Mouse (Mus musculus) midbrain, embryonic 10.5 days (tissue): ENCODE data around the gene Sgcb. TPM values are rescaled to one million over a fixed set of nuclear protein-coding genes. Genes with fewer than 3 reads are reported as not detected.
"Not testable (repeated sequence)": the region's sequence is repeated elsewhere in the genome, so short reads cannot be mapped to it uniquely, and the experiment has no call there.

Source experiments
- DNase-seq: peaks from one replicate; pipeline ENCODE4 v3.0.0-alpha.2; 2017; ENCODE audit warnings: low spot score
- H3K27ac ChIP-seq: fragments of 300-500 bp; sonication (generic); replicated peaks from 2 replicates; pipeline ENCODE4 v1.5.1; 2016; ENCODE audit warnings: mild to moderate bottlenecking
- H3K27me3 ChIP-seq: fragments of 300-500 bp; sonication (generic); 2 replicates; pipeline ENCODE4 v1.6.1; 2016; ENCODE audit warnings: low read depth, mild to moderate bottlenecking; ENCODE audit not compliant: poor library complexity, severe bottlenecking
- H3K36me3 ChIP-seq: fragments of 300-500 bp; sonication (generic); 2 replicates; pipeline ENCODE4 v1.6.1; 2016; ENCODE audit warnings: mild to moderate bottlenecking, moderate library complexity
- H3K4me1 ChIP-seq: fragments of 300-500 bp; sonication (generic); 2 replicates; pipeline ENCODE4 v1.6.1; 2016
- H3K4me3 ChIP-seq: fragments of 300-500 bp; sonication (generic); 2 replicates; pipeline ENCODE4 v1.5.1; 2016; ENCODE audit warnings: mild to moderate bottlenecking, moderate library complexity
- H3K9me3 ChIP-seq: fragments of 300-500 bp; sonication (generic); replicated peaks from 2 replicates; pipeline ENCODE4 v1.6.1; 2016; ENCODE audit warnings: mild to moderate bottlenecking
- WGBS: fragments of 180-500 bp; shearing (Covaris S2); methylation state at CpG from one replicate; pipeline ENCODE4 v1.1.7; 2016; 5-methylcytosine and 5-hydroxymethylcytosine counted together
- polyA plus RNA-seq: library from polyadenylated mRNA; unstranded; fragments of >200 nt; fragmentation: Nextera tagmentation; extraction: Ambion mirVana; gene quantifications from 2 replicates; pipeline ENCODE4 v1.2.1, GENCODE M21; 2016

The Sgcb gene
- polyA plus RNA-seq, 1 experiment from 2014 or later: 21.3 TPM

GRCm38 (mm10) chr5:73598943-73599695, 48.5 kb downstream of the Sgcb start:
- Histone ChIP-seq H3K27ac (peak overlapping the region; percentile 2; the same call in 1 of the 2 replicates), H3K27me3 (no peaks in the 10 kb centered on the region), H3K36me3 (no peaks in the 10 kb centered on the region), H3K4me3 (no peak overlapping the region), H3K4me1 (peaks cover 24% of the 10 kb centered on the region), H3K9me3 (no peaks in the 10 kb centered on the region)
- no peak for DNase-seq
- 71% methylated on average over 5 of the region's 5 CpGs for WGBS

GRCm38 (mm10) chr5:73587119-73587518, 60.5 kb downstream of the Sgcb start:
- no peak overlapping the region for H3K4me3 ChIP-seq

GRCm38 (mm10) chr5:73586597-73586996, 61.0 kb downstream of the Sgcb start:
- Histone ChIP-seq H3K4me3 (no peak overlapping the region), H3K27me3 (no peaks in the 10 kb centered on the region), H3K36me3 (no peaks in the 10 kb centered on the region), H3K9me3 (no peaks in the 10 kb centered on the region), H3K27ac (no peak overlapping the region), H3K4me1 (peaks cover 8% of the 10 kb centered on the region; the same call in 1 of the 2 replicates)
- DNase-seq: no peak
- WGBS: 78% methylated on average over 4 of the region's 4 CpGs

More at GRCm38 (mm10) chr5:73587119-73587518, 60.5 kb downstream of the Sgcb start:
- H3K27me3 ChIP-seq: no peaks in the 10 kb centered on the region
- H3K27ac ChIP-seq: no peak overlapping the region
- H3K4me1 ChIP-seq: peaks cover 8% of the 10 kb centered on the region; the same call in 1 of the 2 replicates
- no peak for DNase-seq
- WGBS: 84% methylated on average over 3 of the region's 3 CpGs
- H3K9me3 ChIP-seq: no peaks in the 10 kb centered on the region
- H3K36me3 ChIP-seq: no peaks in the 10 kb centered on the region

- no peak for DNase-seq
- 38% methylated on average over 7 of the region's 7 CpGs for WGBS
- peak overlapping the region; percentile 57; the same call in 1 of the 2 replicates for H3K27ac ChIP-seq
Measured at GRCm38 (mm10) chr5:73585212-73586115, 62.1 kb downstream of the Sgcb start.

DNA sequence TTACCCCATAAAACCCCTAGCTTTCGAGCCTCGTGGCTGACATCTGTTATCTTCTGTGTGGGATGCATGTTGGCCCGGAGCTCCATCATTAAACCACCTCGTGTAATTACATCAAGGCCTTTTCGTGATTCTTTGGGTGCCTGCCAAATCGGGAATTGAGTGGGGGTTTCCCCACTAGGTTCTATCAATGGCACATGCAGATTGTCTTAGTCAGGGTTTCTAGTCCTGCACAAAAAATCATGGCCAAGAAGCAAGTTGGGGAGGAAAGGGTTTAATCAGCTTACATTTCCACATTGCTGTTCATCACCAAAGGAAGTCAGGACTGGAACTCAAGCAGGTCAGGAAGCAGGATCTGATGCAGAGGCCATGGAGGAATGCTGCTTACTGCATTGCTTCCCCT, 63.6 kb downstream of the Sgcb start:
- not testable (repeated sequence) for DNase-seq, H3K36me3 ChIP-seq

More at GRCm38 (mm10) chr5:73585212-73586115, 62.1 kb downstream of the Sgcb start:
- peaks cover 8% of the 10 kb centered on the region; the same call in 1 of the 2 replicates for H3K4me1 ChIP-seq
- no peaks in the 10 kb centered on the region for H3K27me3 ChIP-seq
- H3K9me3 ChIP-seq: no peaks in the 10 kb centered on the region
- H3K4me3 ChIP-seq: no peak overlapping the region
- H3K36me3 ChIP-seq: no peaks in the 10 kb centered on the region

More for the DNA sequence above, 63.6 kb downstream of the Sgcb start:
- 89% methylated on average over 6 of the region's 6 CpGs for WGBS
- H3K4me1 ChIP-seq, H3K9me3 ChIP-seq, H3K27ac ChIP-seq, H3K4me3 ChIP-seq, H3K27me3 ChIP-seq: not testable (repeated sequence)

Other genes starting within 250 kb of the Sgcb start
- not detected in 2 replicates for gene Cwh43, start 241.7 kb downstream of the Sgcb start, polyA plus RNA-seq
- gene Dcun1d4, start 166.8 kb downstream of the Sgcb start, polyA plus RNA-seq: 46.0 and 54.9 TPM in 2 replicates
- 0.06 and 0.07 TPM in 2 replicates for gene Lrrc66, start 15.3 kb downstream of the Sgcb start, polyA plus RNA-seq
- gene Spata18, start 3.6 kb upstream of the Sgcb start, polyA plus RNA-seq: not detected in 2 replicates